Mouse (Mus musculus) spleen, postnatal 36 days (tissue): Measurements from ENCODE around the gene S1pr4.

ENCODE experiments used
- DNase-seq, 2 experiments: peaks; one replicate each; pipeline ENCODE4 v3.0.0; 2022; ENCODE audit warnings: low spot score in 2 of 2, mixed read lengths in 1 of 2

Gene S1pr4

DNA sequence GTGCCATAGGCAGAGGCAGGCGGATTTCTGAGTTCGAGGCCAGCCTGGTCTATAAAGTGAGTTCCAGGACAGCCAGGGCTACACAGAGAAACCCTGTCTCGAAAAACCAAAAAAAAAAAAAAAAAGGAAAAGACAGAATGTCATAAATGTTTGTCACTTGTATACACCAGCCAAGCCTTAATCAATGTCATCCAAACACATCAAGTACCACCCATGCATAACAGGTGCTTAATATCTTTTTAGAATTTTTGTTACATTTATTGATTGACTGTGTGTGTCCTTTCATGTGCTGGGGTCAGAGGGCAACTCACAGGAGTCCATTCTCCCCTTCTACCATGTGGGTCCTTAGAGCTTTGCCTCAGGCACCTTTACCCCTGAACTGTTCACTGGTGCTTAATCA, at the start of gene S1pr4:
Gene S1pr4 (minus strand): TSS at position 101 of the 400 bp plus-strand sequence.
- DNase-seq: no peak

DNA sequence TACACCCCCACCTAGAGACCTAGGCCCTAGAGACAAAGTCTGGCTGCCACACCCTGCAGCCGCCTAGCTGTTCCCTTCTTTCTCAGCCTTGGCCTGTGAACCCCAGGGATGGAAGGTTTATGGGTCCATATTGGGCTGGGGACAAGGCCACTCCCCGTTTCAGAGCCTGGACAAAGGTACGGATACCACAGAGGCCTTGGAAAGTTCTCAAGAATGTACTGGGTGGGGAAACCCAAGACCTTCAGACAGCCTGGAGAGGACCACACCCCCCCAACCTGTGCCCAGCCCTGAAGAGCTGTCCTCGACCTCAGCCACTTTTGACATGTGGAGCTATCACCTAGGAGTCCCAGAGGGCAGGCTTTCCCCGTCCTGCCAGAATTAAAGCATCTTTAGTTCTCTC, 49.0 kb upstream of the S1pr4 start:
- no peak for DNase-seq

DNA sequence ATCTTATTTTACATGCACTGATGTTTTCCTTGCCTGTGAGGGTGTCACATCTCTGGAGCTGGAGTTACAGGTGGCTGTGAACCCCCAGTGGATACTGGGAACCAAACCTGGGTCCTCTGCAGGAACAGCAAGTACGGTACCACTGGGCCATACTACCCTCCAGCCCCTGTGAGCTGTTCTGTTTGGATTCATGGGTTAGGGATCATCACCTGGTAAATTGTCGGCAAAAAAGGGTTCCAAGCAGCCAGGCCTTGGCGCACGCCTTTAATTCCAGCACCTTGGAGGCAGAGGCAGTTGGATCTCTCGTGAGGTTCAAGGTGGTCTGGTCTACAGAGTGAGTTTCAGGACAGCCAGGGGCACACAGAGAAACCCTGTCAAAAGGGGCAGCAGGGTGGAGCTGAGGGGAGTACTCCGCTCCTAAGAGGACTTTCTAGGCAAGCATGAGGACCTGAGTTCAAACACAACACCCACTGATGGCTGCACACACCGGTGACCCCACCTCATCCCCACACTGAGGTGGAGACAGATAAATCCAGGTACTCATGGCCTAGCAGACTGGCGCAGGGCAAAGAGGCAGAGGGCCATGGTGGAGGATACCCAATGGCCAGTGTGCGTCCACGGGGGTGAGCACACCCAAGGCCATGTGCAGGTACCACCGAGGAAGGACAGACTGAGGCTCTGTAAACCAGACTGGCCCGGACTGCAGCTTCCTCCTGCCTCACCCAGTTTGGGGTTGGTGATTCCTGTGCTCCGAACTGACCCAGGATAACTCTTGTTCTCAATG, 47.0 kb upstream of the S1pr4 start:
- DNase-seq: no peak

DNA sequence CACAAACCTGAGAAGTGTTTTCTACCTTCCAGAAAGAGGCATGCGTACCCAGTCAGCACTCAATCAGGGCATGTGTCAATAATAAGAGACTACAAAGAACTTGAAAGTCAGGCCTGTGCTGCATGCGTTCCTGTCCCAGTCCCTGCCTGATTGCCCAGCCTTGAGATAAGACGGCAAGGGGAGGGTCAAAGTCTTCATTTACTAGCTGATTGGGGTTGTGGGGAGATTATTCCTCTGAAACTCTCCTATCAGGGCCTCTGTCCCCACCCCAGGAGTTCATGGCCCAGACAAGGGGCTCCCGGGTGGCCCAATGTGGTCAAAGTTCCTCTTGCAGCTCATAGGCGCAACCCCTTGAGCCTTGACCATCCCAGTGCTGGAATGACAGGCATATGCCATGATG, 46.4 kb upstream of the S1pr4 start:
- DNase-seq: no peak

DNA sequence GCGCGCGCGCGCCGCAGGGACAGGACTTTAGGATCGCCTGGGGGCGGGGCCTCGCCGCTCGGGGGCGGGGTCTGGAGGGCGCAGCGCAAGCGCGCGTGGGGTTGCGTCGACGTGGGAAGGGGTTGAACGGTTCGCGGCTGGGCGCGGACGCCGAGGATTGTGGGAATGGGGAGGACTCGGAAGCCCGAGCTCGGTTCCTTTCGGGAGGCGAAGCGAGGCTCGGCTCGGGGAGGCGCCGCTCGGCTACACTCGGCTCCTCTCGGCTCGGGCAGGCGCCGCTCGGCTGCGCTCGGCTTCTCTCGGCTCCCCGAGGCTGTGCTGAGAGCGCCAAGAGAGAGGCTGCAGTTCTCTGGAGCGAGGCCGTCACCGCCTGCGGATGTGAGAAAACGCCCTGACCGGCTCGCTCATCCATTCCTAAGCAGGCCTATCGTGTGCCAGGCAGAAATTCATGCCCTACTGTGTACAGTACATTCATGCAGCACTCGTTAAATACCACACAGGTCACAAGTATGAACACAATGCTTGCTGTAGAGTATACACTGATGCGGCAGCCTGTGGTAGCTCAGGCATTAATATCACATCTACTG, 45.3 kb upstream of the S1pr4 start, which contains the start of gene Gna11:
Gene Gna11 (minus strand): TSS at position 30 of the 587 bp plus-strand sequence.
- peak; percentile 99 to 100 for DNase-seq

DNA sequence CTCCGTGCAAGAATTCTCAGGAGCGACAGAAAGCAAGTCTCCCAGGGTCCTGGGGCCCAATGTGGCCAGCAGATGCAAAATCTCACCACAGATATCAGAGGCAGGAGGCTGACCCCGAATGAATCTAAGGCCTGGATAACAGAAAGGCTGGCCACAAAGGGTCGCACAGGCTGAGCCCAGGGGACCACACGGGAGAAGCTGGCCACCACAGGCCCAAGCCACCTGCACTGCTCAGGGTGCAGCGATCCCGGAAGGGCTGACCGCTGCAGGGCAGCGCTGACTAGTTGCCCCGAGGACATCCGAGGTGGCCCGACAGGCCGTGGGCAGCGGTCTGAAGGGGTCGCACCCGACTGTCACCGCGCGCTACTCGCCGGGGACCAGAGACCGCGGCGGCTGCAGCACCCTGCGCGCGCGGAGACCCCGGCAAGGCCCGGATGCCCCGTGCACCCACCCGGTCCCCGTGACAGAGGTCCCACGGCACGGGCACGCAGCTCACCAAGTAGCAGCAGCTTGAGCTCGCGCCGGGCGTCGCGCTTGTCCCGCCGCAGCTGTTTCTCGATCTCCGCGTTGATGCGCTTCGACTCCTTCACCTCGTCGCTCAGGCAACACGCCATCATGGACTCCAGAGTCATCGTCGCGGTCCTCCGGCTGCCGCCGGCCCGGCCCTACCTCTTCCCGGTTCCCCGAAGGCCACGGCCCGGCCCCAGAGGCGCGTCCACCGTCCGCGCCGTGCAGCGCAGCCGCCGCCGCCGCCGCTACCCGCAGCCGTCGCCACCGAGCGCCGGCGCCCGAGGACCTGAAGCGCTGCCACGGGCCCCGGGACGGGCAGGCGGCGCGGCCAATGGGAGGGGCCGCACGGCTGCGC, 44.6 kb upstream of the S1pr4 start:
- DNase-seq: no peak

DNA sequence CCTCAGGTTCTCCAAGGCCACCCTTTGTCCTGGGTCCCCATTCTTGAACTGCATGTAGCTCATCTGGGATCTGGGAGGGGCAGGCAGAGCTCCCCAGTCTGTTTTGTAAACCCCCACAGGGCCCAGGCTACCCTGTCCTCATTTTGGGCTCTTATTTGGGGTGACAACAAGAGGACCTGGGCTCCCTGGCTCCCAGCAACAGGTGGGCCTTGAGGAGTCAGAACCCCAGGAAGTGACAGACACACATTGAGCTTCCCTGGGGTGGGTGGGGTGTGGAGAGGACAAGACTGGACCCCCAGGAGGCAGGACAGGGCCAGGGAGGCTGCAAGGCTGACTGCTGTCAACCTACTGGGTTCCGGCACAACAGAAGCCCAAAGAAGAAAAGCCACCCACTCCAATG, 43.7 kb upstream of the S1pr4 start:
- DNase-seq: no peak

DNA sequence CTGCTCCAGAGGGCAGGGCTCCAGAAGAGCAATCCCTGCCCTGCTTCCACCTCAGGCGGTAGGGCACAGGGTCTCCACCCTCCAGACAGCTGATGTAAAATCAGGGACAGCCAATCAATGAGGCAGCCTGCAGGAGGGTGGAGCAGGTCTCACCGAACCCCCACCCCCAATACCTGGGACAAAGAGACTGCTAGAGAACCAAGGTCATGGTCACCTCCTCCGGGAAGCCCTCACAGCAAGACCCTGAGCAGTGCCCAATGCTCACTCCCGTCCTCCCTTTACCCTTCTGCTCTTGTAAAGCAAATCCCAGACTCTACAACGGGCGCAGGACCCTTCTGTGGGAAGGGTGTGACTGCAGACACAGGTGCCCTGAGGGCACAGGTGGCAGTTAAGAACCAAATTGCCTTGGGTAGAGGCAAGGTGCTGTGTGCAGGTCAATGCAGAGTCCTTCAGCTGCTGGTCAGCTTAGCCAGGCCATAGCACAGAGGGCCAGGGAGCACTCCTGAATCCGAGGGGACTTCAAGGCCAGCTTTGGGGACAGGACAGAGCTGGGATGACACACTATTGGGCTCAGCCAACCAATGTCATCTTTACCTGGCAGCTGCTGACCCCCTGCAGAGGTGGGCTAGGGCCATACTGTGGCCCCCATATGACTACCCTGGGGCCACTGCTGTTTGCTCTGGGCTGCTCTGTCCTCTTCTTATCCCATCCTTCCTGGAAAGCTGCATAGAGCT, 43.0 kb upstream of the S1pr4 start:
- DNase-seq: no peak

DNA sequence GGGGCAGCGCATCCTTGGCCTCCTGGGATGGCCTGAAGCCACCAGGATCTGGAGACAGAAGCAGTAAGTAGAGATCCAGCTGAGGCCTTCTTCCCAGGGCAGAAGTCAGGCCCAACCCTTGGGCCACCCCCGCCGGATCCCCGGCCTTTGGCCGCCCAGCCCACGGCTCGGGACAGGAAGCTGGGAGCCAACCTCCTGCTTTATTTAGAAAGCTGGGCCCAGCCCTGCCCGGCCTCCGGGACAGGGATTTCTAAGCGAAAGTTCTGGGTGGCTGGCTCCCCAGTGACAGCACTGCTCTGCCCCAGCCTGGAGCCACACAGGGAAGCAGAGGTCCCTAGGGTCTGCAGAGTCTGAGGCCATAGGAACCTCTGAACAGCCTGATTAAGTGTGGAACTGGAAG, 41.9 kb upstream of the S1pr4 start:
- no peak for DNase-seq

DNA sequence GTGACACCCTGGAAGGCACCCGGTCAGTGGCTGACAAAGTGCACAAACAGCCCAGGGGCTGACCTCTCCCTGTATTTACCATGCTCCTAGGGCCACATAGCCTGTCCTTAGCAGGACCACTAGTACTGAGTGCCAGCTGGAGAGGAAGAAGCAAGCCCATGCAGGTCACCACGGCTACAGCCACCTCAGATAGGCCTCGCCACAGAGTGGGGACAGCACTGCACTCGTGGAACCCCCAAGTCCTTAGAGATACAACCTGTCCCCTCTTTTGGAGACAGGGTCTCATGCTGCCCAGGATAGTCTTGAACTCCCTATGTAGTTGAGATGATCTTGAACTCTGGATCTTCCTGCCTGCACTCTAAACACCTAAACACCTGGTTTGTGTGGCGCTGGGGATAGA, 41.4 kb upstream of the S1pr4 start:
- DNase-seq: no peak

DNA sequence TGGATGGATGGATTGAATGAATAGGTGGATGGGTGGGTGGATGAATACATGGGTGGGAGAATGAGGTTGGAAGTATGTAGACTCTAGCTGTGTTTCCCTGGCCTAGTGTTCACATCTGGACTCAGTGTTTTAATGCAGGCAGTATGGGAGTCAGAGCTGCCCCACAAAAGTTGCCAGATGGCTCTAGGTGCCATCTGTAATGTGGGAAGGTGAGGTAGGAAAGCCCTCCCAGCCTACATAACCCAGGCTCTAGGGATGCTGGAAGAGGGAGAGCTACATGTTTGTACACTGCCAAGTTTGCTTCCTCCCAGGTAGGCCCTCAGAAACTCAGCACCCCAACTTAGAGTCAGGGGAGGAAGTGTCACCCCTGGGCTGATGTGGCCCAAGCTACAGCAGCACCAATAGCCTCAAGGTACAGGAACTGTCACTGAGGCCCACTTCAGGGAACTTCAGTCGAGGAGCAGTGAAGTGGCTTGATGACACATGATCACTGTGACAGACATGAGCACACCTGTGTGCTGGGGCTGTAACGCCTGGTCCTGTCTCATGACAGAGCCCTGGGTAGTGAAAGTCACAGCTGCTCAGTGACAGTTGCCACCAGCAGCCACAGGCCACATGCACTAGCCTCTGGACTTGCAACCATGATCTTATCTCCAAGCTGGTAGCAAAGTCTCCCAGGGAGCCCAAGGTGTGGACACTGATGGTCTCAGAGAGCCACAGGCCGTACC, 38.6 kb upstream of the S1pr4 start:
- peak in 1 of 2 experiments; percentile 39 for DNase-seq

DNA sequence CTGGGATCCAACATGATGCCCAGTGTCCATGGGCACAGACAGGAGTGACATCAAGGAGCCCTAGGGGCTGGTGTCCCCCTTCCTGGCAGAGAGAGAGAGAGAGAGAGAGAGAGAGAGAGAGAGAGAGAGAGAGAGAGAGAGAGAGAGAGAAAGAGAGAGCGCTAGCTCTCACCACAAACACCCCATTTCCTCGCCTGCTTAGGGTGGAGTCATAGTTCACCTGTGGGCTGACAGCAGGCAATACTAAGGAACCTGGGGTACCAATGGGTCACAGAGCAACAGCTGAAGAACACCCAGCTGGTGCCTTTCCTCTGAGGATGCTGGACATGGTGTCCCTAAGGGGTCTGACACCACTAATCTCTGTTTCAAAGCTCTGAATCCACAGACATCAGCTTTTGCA, 37.5 kb upstream of the S1pr4 start:
- no peak for DNase-seq

DNA sequence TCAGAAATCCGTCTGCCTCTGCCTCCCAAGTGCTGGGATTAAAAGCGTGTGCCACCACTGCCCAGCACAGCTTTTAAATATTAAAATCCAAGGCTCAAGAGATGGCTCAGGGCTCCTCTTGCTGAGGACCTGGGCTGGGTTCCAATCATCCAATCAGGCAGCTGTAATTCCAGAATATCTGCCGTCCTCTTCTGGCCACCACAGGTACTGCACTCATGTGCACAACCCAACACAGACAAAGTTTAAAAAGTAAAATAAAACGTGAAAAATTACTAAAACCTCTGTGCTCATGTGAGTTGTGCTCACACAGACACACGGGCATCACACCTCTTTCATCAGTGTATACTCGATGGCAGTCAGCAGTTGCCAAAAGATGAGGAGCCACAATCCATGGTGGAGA, 36.8 kb upstream of the S1pr4 start:
- no peak for DNase-seq

DNA sequence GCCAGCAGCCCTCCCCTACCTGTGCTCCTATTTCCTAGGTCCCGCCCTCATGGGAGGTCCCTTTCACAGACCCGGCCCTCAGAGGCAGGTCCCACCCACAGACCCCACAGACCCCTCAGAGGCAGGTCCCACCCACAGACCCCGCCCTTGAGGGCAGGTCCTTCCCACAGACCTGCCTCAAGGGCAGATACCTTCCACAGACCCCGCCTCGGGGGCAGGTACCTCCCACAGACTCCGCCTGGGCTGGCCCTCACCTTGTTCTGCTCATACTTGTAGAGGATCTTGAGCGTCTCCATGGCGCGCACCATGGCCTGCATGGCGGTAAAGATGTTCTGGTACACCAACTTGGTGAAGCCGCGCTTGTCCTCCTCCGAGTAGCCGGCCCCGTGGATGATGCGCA, 34.9 kb upstream of the S1pr4 start:
- no peak for DNase-seq

DNA sequence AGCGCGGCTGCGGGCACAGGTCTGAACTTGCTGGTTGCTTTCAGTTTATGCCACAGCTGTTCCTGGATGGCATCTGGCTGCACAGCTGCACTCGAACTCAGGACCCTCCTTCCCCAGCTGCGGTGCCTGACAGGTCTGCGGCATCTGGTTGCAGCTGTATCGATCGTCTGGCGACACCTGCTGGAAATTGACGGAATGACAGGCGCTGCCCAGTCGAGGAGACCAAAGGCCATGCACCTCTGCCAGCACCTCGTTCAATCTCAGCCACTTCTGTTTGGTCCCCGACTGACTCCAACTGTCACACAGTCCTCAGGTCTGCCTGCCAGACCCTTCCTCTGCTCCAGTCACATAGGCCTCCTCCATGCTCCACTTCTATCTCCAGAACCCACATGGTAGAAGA, 26.8 kb upstream of the S1pr4 start:
- peak; percentile 79 to 83 for DNase-seq

DNA sequence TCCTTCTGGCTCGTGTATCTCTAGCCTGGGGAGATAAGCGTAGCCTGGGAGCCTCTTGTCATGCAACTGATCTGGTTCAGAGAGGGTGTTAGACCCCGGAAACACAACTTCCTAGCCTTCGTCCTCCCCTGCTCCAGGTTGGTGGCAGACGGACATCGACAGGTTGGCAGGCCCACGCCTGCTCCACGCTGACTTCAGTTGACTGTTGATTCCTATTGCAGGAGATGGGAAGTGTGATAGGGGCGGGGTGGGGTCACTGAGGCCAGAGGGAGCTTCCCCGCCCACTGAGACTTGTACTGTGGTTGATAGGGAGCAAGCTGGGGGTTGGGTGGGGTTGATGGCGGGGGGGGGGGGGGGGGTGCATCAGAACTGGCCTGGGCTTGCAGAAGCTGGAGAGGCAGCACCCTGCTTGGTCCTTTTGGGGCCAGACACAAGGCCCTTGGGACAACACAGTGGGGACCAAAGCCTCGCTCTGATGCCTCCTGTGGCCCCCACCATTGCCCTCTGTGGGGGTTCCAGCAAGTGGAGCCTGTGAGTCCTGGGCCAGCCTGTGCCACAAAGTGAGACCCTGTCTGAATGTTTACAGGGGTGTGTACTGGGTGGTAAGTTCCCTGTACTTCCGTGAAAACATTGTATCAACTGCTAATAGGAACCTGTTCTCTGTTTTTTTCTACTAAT, 25.2 kb upstream of the S1pr4 start:
- no peak for DNase-seq

DNA sequence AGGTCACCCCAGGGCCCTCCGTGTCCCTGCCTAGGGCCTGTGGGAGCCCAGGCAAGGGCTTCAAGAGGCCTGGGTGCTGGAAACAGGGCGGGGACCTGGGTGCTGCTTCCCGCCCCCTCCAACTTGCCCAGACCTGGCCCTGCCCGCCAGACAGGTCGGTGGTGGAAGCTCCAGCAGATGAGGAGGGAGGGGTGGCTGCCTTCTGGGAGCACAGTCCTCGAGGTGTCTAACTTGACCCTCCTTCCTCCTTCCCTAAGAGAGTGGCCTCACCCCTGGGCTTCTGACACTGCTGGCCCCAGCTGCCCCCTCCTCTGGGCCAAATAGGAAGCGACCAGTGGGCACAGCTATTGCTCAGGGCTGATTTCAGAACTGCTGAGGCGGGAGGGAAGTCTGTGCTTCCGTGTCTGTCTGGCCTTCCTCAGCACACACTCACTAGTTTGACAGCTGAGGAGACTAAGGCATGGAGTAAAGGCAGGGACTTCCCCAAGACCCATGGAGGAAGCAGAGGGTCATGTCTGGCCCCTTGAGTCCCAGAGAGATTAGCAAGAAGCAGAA, 24.2 kb upstream of the S1pr4 start, which contains the start of gene Gna15:
Gene Gna15 (minus strand): TSS at position 175 of the 555 bp plus-strand sequence.
- DNase-seq: peak; percentile 63

DNA sequence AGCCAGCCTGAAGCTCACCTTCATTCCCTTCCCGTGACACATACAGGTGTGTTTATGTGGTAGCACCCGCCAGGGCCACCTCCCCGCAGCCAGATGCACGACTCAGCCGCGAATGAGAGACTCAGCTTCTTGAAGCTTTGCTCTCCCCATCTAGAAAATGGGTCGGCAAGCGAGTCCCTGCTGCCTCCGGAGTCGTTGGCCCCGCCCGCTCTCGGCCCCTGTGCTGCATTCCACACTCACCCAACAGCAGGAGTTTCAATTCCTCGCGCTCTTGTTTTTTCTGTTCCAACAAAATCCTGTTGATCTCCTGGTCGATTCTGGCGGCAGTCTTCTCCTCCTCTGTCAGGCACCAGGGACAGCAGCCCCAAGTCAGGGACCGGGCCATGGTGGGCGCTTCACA, 23.6 kb upstream of the S1pr4 start:
- no peak for DNase-seq

DNA sequence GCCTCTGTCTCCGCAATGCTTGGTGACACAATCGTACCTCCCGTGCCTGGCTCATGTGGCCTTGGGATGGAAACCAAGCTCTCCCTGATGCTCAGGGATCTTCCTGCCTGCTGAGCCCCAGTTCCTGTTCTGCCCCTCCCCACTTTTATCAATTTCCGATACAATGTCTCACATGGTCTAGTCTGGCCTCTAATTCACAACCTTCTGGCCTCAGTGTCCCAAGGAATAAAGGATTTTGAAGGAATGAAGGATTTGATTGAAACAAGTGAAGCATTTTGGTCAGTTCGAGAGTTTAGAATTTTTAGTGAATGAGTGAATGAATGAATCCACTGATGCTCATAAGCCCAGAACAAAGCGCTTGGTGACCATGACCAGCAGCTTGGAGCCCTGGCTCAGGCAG, 23.2 kb upstream of the S1pr4 start:
- no peak for DNase-seq

DNA sequence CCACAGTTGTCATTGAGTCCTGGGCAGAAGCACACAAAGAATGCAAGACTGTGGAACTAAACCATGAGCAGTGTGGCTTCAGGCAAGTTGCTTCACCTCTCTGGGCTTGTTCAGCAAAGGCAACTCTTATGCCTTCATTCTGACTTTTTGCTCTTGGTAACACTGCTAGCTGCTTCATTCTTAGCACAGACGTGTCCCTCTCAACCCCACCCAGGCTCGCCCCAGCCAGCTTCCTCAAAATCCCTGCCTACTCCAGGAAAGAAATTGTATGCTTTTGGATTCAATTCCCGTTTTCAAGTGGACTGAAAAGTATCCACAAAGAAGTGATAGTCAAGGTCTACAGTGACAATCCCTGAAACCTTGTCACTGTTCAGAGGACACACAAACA, 20.0 kb upstream of the S1pr4 start:
- DNase-seq: no peak
